Mouse (Mus musculus) monocyte, adult 59 days (primary cell): Measurements from ENCODE around the gene Ddx51. TPM values are rescaled to one million over a fixed set of nuclear protein-coding genes. Genes with fewer than 3 reads are reported as not detected.

Experiments
- total RNA-seq, 2 experiments: library from RNA; stranded (reverse); gene quantifications; one replicate each; pipeline ENCODE4 v1.2.4; 2023

Gene Ddx51
- total RNA-seq = 10 to 100 TPM; 23.6 to 28.8 TPM

DNA sequence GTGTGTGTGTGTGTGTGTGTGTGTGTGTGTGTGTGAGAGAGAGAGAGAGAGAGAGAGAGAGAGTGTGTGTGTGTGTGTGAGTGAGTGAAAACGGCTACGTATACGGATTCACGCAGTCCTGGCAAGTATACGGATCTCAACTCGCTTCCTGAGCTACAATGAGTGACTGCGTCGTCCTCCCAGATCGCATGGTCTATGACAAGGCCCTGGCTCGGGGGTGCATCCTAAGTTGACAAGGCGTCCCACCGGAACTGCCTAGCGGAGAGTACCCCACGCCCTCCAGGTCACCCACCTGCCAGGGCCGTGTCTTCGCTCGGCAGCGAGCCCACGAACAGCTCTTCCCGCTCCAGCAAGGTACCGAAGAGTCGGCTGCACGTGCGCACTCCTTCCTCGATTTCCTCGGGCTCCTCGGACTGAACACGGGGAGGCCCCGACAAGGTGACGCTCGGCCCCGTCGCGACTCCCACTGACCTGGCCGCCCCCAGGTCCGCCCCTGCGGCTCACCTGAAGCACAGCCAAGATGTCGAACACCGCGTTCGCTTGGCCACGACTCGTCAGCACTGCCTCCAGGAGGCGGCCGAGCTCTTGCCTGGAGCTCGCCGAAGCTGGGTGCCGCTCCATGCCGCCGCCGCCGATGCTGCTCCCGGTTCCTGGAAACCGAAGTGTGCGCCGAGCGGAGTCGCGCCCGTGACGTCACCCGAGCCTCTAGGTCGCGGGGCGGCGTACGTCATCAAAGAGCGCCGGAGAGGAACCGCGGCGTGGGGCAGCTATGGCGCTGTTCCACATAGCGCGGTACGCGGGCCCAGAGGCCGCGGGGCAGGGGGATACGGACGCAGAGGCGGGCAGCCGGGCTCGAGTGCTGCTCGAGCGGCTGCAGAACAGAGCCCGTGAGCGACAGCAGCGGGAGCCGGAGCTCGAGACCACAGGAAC lies at the start of gene Ddx51, which contains the start of gene Noc4l:
Gene Ddx51, plus strand, starts transcription at position 733 of the 930 bp plus-strand sequence.
Gene Noc4l, minus strand, starts transcription at position 699 of the 930 bp plus-strand sequence.

Other genes starting within 250 kb of the Ddx51 start
- gene Fbrsl1, start 204.9 kb upstream of the Ddx51 start, total RNA-seq = 100 to 1,000 TPM in 1 of 2 experiments, 10 to 100 TPM in 1; 97.6 to 110 TPM
- 10 to 100 TPM; 12.8 to 16.2 TPM for gene Galnt9, start 109.1 kb upstream of the Ddx51 start, total RNA-seq
- gene Noc4l, start within 50 bp of the Ddx51 start, total RNA-seq = 10 to 100 TPM; 28.9 to 42.5 TPM
- gene Ep400, start 117.3 kb downstream of the Ddx51 start, total RNA-seq = 100 to 1,000 TPM; 170 to 179 TPM
- gene Pus1, start 127.2 kb downstream of the Ddx51 start, total RNA-seq = 10 to 100 TPM; 20.6 to 21.8 TPM
- gene Ulk1, start 156.6 kb downstream of the Ddx51 start, total RNA-seq = 100 to 1,000 TPM; 122 to 130 TPM
- gene Hscb, start 186.3 kb downstream of the Ddx51 start, total RNA-seq = 10 to 100 TPM; 19.1 to 22.1 TPM
- 1 to 10 TPM; 6.7 to 9.7 TPM for gene Chek2, start 186.5 kb downstream of the Ddx51 start, total RNA-seq
- 1 to 10 TPM; 4.0 to 5.1 TPM for gene Ttc28, start 226.4 kb downstream of the Ddx51 start, total RNA-seq